Mouse (Mus musculus): ENCODE measurements around the gene AI182371.

AI182371 gene

DNA sequence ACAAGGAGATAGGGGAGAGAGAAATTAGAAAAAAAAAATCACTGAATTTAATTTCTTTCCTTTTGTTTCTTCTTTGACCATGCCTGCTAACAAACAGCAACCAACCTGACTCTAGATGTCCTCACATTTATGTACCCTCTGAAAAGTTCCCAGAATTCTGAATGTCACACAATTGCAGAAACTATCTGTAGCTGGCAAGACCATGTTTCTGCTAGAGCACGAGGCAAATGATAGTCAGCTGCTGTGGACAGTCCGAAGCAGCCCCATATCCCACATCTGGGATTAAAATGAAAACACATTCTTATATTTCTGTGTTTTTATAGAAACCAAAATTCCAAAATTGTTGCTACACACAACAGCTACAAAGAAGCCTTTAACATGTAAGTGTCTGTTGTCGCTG lies at the start of gene AI182371:
TSS of gene AI182371 (minus strand) at position 101 of the 400 bp plus-strand sequence.
- no peak for DNase-seq (ENCODE audit: low read depth, low spot score)

DNA sequence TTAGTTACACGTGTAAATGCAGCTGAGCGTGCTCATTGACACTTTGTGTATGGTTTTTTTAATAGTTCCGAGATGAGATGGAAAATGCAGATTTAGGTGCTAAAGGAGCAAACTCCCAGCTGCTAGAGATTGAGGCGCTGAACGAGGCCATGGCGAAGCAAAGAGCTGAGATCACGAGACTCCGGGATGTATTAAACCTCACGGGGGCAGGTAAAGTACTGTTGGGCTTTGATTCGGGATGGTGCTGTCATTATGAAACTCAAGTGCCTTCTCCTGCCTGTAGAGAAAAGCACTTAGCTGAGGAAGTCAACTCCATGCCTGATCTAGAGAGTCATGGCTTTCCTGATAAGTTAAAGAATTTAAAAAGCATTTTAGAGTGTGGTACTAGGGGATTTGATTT lies 47.5 kb upstream of the AI182371 start:
- no peak for DNase-seq (ENCODE audit: low read depth, low spot score)

DNA sequence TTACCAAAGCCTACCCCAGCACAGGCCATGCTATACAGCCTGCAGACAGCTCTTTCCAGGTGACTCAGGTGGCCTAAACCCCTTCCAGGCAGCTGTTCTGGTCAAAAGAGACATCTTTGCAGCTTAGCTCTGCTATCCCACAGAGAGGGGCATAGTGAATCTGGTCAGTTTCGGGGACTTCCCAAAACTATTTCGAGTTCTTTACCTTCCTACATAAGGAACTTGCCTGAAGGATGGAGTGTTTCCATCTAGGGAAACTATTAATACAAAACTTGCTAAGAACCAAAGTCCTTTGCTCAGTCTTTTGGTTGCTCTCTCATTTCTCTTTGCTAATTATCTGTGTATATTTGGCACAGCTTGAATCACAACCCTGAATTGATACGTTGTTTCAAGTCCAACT lies 40.3 kb upstream of the AI182371 start:
- no peak for DNase-seq (ENCODE audit: low read depth, low spot score)

DNA sequence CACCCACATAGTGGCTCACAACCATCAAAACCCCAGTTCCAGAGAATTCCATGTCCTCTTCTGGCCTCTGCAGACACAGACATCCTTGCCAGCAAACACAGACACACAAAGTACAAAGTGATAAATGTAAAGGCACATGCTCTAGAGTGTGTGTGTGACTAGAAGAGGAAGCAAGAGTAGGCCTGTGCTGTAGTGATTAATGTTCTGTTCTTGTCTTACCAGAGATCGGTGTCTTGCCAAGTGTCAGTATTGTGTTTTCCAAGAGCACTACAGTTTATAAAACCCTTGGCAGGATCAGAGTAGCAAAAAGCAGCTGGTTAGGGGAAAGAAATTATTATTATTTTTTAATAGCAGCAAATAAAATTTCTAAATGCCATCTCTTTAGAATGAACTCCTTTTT lies 37.2 kb upstream of the AI182371 start:
- DNase-seq (ENCODE audit: low read depth, low spot score), result no peak

DNA sequence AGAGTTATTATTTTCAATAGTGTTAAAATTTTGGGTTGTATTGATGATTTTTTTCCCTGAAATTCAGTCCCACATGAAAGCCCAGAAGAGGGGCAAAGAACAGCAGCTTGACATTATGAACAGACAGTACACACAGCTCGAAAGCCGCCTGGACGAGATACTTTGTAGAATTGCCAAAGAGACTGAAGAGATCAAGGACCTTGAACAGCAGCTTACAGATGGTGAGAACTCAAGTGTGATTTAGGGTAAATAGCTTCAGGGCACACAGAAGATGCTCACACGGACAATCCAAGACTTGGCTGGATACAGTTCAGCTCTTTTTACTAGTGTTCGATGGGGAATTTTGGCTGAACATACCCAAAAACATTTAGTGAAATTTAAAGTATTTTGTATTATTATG lies 32.5 kb upstream of the AI182371 start:
- DNase-seq (ENCODE audit: low read depth, low spot score), result no peak

DNA sequence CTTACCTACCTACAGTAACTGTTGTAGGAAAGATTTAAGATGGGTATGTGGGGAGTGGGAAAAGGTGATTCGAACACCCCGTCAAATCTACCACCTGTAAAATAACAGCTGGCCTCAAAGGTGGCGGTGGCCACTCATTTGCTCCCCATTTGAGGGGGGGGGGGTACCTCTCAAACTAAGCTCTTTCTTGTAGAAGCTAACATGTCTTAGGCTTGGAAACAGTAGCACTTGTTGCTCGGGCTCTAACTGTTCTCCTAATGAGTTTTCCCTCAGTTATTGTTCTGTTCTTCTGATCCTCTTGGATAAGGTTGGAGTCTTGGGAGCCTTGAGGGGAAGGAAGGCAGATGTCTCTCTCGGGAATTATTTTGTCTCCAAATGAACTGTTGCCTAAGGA lies 31.3 kb upstream of the AI182371 start:
- no peak for DNase-seq (ENCODE audit: low read depth, low spot score)

DNA sequence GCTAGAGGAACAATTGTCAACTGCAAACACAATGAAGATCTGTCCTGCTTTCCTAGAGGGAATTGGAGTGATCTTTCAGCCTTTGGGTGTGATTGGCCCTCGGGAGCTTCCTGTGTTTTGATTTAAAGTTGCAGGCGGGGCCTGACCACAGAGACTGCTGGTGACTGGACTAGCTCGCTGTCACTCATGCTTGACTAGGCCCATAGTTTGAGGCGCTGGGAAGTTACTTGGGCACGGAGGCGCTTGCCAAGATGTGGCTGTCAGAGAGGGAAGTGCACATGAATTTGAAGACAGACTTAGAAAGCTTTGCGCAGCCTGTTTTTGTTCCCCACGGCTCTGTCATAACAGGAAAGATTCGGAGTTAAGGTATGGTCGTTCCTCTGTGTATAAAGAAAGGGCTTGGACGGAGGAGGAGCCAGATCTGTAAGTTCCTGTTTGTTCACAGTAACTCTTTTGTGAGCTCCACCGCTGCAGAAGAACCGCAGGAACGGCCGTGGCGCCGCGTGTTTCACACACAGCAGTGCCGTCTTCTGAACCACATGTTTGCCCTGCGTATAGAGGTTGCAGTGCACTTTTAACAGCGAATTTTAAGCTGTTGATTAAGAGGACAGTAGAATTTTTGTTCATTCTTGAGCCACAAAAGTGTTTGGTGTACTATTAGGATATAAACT lies 30.8 kb upstream of the AI182371 start:
- DNase-seq (ENCODE audit: low read depth, low spot score), result peak; percentile 94

DNA sequence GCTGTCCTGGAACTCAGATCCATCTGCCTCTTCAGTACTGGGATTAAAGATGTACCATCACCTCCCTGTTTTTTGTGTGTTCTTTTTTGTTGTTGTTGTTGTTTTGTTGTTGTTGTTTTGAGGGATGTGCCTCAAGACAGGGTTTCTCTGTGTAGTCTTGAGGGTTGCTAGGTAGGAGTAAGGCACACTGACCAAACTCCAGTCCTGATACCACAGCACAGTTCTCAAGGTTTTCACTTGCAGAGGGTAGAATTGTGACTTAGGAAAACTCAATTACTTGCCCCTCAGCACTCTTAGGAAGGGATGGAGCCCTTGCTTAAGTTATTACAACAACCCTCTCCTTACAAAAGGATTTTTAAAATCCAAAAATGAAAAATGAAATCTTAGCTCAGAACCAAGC lies 30.1 kb upstream of the AI182371 start:
- DNase-seq (ENCODE audit: low read depth, low spot score), result no peak

DNA sequence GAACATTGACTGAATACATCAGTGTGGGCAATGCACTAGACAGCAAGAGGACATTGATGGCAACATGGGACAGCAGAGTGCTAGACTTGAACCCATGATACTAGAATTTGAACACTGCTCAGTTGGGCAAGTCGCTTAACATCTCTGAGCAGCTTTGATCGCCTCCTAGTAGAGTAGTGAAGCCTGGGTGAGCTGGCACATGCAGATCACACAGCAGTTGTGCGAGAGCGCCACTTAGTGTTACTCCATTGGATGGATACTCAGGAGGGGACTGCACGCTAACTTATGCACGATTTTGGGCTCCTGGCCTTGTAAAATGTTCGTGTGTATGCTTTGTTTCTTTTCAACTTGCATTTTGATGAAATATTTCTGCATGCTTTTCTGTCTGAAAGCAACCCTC lies 23.4 kb upstream of the AI182371 start:
- no peak for DNase-seq (ENCODE audit: low read depth, low spot score)

DNA sequence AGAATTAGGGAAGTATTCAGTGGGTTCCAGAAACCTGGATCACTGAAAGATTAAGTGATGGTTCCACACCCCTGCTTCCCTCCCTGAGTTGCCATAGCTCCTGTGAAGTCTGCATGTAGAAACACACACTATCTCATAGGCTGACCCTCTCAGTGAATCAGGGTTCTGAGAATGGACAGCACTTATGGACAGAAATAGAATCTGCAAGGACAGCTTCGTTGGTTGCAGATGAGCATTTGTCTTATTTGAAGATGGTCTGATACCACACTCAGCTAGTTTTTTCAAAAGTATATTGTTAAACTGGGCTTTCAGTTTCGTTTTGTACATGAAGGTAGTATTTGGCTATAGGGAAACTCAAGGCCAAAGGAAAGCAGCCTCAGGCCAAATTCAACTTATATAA lies 9.2 kb upstream of the AI182371 start:
- no peak for DNase-seq (ENCODE audit: low read depth, low spot score)

DNA sequence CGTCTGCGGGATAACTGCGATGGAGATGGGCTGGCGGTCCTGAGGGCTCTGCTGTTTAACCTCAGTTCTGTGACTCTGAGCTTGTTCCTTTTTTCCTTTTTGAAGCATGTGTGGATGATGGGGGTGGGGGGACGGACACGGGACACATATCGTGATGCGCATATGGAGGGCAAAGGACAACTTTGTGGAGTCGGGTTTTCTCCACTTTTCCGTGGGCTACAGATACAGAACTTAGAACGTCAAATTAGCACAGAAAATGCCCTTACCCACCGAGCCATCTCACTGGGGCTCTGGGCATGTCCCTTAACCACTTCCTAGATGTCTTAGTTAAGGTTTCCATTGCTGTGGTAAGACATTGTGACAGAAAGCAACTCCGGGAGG lies 8.6 kb upstream of the AI182371 start:
- DNase-seq (ENCODE audit: low read depth, low spot score), result no peak

DNA sequence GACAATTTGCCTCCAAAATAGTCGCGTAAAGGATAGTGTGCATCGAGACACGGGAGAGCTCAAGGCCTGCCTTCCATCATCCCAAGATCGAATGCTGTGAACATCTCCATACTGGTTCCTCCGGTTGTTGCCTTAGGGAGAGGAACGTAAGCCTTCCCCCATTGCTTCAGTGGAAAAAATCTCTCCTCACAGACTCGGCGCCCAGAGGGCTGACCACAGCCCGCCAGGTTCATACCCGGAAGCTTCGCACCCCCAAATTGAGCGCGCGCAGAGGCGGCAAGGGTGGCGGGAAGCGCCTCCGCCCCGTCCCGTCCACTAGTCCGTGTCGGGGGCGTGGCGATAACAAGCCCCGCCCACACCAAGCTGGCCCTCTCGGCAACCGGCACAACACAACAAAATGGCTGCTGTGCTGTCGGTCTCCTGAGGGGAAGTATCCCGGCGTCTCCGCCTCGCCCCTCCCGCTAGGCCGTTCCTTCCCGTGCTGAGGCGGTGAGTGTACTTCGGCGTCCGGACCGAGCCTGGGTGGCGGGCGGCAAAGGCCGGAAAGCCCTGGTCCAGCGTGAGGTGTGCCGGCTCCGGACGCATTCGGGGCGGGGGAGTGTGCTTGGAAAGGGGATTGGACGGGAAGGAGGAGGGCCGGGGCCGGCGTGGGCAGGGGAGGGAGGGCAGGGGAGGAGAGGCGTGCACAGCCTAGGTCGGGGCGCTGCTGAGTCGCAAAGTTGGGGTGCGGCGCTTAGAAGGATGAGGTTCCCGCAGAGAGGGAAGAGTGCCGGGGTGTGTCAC lies 8.0 kb upstream of the AI182371 start, which contains the start of gene Cntrl:
TSS of gene Cntrl (plus strand) at position 352 of the 783 bp plus-strand sequence.
- peak; percentile 81 for DNase-seq (ENCODE audit: low read depth, low spot score)

DNA sequence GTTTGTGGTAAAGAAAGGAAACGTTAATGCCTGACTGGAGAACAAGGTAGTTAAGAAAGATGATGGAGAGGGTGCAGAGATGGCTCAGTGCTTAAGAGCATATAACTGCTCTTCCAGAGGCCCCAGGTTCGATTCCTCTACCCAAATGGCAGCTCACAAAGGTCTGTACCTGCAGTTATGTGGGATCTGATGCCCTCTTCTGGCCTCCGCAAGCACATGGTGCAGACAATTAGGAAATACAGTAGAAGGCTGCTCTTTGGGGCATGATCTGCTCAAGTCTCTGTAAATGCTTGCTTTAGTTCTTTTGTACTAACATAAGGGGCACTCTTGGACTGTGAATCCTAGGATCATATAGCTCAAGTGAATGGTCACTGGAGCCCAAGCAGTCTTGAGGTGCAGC lies 7.4 kb upstream of the AI182371 start:
- peak; percentile 54 for DNase-seq (ENCODE audit: low read depth, low spot score)

DNA sequence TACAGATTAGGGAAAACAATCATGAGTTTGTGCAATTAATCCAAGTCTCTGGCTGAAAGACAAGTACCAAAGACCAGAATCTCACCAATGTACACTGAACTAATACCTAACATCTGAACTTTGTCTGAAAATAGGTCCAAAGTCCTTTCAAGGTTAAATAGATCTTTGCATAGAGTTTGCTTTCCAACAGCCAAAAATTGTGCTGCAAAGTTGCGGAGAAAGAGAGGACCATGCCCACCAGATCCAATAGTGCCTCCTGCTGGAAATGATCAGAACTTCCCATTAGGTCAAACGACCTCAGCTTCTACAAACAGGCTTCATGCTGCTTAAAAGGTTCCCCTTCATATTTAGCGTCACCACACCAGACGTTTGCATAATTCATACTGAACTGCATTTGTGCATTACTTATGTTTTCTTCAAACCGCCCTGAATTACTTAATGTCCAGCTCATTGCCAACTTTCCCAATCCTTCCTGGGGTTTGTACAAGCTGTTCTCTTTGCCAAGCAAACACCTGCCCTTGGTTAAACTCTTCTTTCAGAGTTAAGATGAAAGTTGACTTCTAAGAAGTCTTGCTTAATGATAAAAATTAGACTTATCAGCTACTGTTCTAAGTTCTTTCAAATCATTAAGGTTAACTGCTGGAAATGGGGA lies 6.8 kb upstream of the AI182371 start:
- DNase-seq (ENCODE audit: low read depth, low spot score), result no peak

DNA sequence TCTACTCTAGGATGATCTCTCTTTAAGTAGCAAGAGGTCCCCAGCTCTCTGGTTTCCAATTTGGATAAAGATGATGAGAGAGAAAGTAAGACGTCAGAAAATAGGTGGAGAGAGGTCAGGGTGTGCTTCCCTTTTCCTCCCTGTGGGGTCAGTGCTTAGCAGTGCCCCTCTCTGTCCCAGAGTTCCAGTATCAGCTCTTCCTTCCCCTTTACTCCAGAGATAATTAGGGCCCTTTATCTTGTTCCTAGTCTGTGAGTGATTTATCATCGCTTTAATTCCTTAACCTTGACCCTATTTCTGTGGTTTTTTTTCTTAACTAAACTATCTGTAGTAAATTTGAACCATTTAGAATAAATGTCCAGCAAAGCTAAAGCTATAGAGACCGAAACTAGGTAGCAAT lies 3.5 kb upstream of the AI182371 start:
- no peak for DNase-seq (ENCODE audit: low read depth, low spot score)

DNA sequence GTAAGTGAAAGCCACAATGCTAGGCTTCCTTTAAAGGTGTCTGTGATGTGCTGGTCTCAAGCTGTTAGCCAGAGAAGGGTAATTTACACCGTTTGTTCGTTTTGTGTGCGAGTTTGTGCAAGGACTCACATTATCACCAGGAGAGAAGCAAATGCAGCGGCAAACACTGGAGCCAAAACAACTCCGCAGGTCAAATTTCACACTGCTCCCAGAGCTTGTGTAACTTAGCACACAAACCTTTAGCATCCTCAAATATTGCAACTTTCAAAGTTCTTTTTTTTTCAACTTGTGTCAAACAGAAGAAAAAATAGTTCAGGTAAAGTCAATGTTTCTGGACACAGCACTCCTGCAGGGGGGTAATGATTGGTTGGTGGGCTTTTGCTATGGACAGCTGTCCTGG lies 2.2 kb upstream of the AI182371 start:
- DNase-seq (ENCODE audit: low read depth, low spot score), result no peak

DNA sequence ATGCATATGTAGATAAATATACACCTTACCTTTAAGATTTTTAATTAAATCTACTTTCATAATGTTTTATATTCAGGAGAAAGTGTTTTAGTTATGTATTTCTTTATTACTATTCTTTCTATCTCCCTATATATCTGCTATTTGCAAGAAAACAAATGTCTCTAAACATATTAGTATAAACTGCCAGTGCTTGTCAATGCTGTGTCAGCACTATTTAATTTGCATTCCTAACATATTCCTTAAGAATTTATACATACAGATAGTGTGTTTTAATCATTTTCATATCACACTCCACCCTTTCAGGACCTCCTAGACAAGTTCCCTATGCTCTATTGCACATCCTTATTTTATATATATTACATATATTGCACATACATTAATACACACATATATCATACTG lies 1.4 kb upstream of the AI182371 start:
- no peak for DNase-seq (ENCODE audit: low read depth, low spot score)

DNA sequence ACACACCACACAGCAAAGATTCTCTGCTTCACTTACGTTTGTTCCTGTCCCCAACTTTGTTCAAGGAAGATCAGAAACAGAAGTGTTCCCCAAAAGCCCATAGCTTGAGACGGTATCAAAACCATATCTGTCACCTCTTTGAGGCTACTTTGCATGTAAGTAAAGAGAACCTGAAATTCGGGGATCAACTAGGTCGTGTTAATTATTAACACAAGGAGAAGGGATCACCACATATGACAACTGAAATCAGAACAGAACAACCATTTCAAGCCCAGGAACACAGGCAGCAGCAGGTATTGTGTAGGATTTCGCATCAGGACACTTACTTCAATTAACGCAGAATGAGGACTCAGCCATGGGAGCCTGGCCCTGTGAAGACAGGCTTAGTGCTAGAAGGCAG lies 814 bp downstream of the AI182371 start:
- no peak for DNase-seq (ENCODE audit: low read depth, low spot score)

DNA sequence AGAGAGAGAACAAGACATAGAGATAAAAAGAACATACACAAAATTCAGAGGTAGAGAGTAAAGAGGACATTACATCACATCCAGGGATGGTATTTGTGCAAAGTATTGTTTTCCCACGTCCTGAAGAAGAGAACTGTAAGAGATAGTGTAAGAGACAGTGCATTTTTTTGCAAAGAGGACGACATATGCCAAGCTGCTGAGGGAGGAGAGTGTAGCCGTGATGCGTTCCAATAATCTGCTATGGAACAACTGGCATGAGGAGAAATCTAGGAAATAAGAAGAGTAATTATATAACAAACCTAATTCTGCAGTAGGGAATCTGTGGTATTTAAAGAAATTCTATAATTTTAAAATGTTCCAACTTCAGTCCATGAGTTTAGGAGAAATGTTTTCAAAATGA lies 13.9 kb downstream of the AI182371 start:
- DNase-seq (ENCODE audit: low read depth, low spot score), result peak; percentile 77

DNA sequence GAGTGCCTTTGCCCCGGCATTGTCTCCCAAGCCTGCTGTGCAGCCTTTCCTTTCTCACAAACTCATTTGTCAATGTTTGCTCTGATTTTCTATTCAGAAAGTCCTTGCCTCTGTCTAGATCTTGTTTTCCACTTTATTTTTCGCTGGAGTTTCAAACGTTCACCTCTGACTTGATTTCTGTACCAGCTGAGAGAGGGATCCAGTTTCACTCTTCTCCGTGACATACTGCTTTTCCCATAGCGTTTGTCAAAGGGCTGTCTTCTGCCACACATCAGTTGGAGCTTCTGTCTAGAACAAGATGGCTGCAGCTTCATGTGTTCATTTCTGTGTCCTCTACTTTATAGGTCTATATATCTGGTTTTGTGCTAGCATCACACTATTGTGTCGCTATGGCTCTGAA lies 22.2 kb downstream of the AI182371 start:
- no peak for DNase-seq (ENCODE audit: low read depth, low spot score)

DNA sequence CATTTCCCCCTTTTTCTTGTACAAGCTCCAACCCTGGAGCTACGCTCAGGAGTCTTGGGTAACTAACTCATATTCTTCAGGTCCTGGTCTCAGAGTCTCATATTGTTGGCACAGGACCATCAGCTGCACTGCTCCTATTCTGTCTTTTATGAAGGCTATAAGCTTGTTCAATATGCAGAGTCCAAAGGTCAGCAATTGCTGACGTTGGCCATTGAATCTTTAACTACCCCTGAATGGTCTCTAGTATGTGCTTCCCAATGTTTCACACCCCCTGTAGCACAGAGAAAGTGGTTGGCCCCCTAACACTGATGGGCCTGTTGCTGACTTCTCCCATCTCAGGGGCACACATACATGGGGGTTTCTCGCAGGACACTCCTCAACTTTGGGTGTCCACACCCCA lies 27.0 kb downstream of the AI182371 start:
- no peak for DNase-seq (ENCODE audit: low read depth, low spot score)

DNA sequence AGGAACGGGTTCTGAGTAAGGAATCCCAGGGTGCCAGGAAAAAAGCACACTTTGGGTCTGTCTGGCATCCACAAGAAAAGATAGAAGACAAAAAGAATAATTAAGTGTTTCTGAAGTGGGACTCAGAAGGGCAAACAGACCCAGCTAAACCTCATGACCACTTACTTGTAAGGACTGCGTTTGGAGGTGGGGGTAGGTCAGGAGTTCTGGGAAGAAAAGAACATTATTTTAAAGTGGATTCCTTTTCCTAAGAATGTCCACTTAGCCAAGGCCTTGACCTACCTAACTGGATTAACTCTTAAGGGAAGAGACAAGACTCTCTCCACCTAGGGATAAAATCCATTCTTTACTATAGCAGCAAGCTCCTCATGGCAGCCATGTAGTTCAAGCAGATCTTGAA lies 28.8 kb downstream of the AI182371 start:
- DNase-seq (ENCODE audit: low read depth, low spot score), result peak; percentile 13

DNA sequence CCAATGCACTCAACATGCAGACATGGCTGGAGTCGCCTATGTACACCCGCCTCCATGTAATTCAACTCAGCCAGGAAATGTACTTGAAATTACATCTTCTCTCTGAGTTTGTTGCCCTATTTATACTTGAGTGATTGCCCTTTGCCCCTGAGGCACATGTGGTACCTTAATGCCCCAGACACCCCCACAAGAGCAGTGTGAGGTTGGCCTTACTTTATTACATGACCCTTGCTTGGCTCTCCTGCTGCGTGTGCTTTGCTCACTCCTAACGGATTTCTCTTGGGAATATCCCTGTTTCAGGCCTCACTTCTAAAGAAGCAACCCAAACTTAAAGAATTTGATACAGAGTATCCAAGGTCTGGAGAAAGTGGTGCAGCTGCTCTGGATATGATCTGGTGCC lies 31.1 kb downstream of the AI182371 start:
- no peak for DNase-seq (ENCODE audit: low read depth, low spot score)

All from telencephalon, adult 2 months (tissue).